Mouse (Mus musculus): ENCODE measurements around the gene Slc22a28.
"Not testable (repeated sequence)": the region's sequence is repeated elsewhere in the genome, so short reads cannot be mapped to it uniquely, and the experiment has no call there.

Slc22a28 gene

DNA sequence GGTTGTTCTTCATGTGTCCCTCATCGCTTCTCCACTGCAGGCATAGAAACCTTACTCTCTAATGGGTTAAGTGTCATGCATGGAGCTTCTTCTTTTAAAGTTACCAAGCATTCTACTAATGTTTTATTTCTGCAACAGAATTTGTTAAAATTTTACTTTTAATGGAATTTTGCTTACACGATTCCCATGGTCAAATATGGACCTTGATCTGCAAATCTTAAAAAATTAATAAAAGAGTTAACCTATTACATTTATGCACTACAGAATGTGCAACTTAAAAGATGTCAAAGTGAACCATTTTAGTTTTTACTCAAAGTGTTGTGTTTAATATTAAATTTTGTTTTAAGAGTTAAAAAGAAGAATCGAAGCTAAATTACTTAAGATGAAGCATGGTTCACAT is at the start of gene Slc22a28:
Gene Slc22a28, minus strand, starts transcription at position 102 of the 400 bp plus-strand sequence.
- not testable (repeated sequence) for DNase-seq (ENCODE audit: low spot score in 2 of 2)

DNA sequence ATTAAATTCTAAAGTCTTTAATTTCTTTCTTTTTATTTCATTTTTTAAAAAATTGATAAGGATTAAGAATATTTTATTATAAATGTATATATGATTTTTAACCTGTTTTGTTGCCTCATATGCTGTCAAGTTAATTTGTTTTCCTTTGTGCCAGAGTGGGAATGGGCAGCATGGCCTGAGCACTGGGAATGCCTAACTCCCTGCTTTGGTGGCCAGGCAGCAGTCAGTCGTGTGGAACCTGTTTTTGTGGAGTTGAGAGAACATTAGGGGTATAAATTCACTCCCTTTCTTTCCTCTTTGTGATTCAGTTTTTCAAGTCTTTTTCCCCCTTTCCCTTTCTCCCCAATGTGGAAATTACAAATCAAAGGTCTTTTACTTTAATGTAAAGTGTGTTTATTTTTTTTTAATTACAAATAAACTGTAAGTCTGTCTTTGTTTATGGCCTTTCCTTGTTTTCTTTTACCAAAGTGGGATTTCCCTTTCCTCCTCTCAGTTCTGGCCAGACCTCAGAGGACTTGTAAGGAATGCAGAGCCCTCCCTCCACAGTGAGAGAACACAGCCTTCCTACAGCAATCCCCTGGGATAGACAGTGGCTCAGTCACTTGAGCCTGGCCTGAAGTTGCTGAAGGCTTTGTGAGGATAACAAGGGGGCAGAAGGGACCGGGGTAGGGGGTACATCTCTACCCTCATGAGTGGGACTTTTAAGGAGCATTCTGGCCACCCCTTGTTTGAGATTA is 17.2 kb upstream of the Slc22a28 start:
- no peak for DNase-seq (ENCODE audit: low spot score in 2 of 2)

DNA sequence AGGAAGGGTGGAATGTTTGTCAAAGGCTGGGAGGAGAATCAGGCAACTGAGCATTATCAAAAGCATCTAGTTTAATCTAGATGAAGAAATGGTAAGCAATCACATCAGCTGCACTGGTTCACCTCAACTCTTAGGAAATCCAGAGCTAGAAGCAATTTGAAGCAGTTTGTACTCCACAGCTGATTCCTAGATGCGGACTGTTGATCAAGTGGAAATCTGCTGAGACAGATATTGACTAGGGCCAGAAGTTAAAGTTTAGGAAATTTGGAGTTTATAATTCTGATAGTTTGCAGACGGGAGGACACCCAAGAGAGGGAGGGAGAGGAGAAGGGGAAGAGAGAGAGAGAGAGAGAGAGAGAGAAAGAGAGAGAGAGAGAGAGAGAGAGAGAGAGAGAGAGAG is 10.9 kb upstream of the Slc22a28 start:
- not testable (repeated sequence) for DNase-seq (ENCODE audit: low spot score in 2 of 2)

DNA sequence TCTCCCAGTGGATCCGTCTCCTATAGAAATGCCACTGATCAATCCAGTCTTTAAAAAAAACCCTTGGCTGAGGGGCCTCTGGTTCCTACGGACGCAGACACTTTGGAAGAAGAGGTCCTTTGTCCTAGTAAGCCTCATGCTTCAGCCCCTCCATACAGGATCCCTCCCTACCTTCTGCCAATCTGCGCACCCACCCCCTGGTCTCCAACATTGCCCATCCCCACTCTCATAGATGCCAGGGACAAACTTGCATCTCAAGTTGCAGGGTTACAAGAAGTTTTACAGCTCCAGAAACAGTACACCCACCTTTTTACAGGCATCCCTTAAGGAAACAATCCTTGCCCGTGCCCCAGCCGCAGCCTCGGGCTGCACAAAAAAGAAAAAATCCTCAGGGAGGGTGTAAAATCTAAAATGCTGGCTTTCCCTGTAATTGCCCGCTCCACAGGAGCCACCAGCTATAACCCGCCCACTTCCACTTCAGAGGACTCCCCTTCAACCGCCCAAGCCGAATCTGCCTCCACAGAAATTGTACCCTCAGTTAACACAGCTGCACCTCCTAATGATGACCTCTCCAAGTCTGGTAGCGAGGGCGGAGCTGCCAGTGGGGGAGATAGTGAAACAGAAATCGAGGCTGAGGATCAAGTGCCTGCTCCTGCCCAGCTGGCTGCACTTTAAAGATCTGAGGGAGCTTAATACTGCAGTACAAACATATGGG is 2.5 kb upstream of the Slc22a28 start:
- not testable (repeated sequence) for DNase-seq (ENCODE audit: low spot score in 2 of 2)

DNA sequence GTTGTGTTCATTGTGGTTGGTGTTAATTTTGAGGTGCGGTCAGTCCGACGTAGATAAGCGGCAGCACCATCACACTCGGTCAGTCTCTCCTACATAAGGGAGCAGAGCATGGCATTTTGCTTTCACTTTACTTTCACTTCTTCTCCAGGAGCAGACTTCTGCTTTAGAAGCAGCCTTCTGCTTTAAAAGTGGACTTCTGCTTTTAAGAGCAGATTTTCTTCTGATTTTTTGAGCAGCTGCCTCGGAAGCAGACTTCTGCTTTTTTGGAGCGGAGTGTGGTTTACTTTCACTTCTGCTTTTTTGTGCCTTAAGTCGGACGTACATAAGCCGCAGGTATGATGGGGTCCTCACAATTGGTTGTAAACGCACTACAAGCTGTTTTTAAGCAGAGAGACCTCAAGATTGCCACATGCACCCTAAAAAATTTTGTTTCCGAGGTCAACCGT is 111.9 kb downstream of the Slc22a28 start:
- DNase-seq (ENCODE audit: low spot score in 2 of 2): peak in 1 of 2 experiments; percentile 12

DNA sequence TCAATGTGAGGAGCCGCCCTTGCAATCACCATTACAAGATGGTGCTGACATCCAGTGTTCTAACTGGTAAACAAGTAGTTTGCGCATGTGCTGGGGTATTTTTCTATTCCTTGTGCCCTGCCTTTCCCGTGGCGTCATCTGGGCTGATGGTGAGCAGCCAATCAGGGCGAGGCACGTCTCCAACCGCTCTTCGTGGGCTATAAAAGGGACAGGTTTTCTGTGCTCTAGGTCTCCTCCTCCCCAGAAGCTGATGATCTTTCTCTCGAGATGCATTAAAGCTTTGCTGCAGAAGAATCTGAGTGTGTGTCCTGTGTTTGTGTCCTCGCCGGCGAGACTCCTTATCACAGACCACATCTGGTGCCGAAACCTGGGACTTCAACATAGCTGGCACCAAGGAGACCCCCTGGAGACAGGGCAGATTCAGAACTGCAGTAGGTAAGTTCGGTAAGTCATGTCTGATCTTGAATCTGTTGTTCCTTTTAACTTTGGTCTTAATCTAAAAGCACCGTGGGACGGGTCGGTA is 112.4 kb downstream of the Slc22a28 start:
- not testable (repeated sequence) for DNase-seq (ENCODE audit: low spot score in 2 of 2)

GRCm38 (mm10) chr19:8018535-8018934 is 113.2 kb downstream of the Slc22a28 start:
- DNase-seq (ENCODE audit: low spot score in 2 of 2): not testable (repeated sequence)

Measured in thymus, postnatal 10 days (tissue).